Mouse (Mus musculus) ovary, adult 18-20 months (tissue): Measurements from ENCODE around the gene Skiv2l.
"Not testable (repeated sequence)": the region's sequence is repeated elsewhere in the genome, so short reads cannot be mapped to it uniquely, and the experiment has no call there.

ENCODE experiments used
- DNase-seq: peaks from one replicate; pipeline ENCODE4 v3.0.0; 2022; ENCODE audit warnings: low spot score, mixed read lengths

The Skiv2l gene

GRCm38 (mm10) chr17:34874321-34874720 lies 24.3 kb upstream of the Skiv2l start:
- no peak for DNase-seq

- no peak for DNase-seq
Measured at GRCm38 (mm10) chr17:34865981-34866380, 16.0 kb upstream of the Skiv2l start.

- DNase-seq = no peak
Measured at GRCm38 (mm10) chr17:34862416-34863081, 12.5 kb upstream of the Skiv2l start, which contains the start of gene Cfb. Cfb (minus strand) TSS chr17:34862518.

- no peak for DNase-seq
Measured at GRCm38 (mm10) chr17:34861704-34862415, 11.8 kb upstream of the Skiv2l start.

GRCm38 (mm10) chr17:34860514-34860913 lies 10.5 kb upstream of the Skiv2l start:
- no peak for DNase-seq

- DNase-seq = no peak
Measured at GRCm38 (mm10) chr17:34858670-34859069, 8.7 kb upstream of the Skiv2l start.

GRCm38 (mm10) chr17:34855825-34856224 lies 5.8 kb upstream of the Skiv2l start:
- DNase-seq = no peak

- no peak for DNase-seq
Measured at GRCm38 (mm10) chr17:34854761-34855160, 4.8 kb upstream of the Skiv2l start.

GRCm38 (mm10) chr17:34853511-34853910 lies 3.5 kb upstream of the Skiv2l start:
- DNase-seq = no peak

GRCm38 (mm10) chr17:34850517-34851125 lies 611 bp upstream of the Skiv2l start:
- no peak for DNase-seq

GRCm38 (mm10) chr17:34847615-34848014 lies 2.4 kb downstream of the Skiv2l start:
- no peak for DNase-seq

GRCm38 (mm10) chr17:34847192-34847591 lies 2.8 kb downstream of the Skiv2l start:
- no peak for DNase-seq

GRCm38 (mm10) chr17:34844884-34845283 lies 5.1 kb downstream of the Skiv2l start:
- DNase-seq = no peak

- no peak for DNase-seq
Measured at GRCm38 (mm10) chr17:34840736-34841307, 9.2 kb downstream of the Skiv2l start.

- DNase-seq = no peak
Measured at GRCm38 (mm10) chr17:34838785-34839184, 11.2 kb downstream of the Skiv2l start.

- no peak for DNase-seq
Measured at GRCm38 (mm10) chr17:34837464-34838324, 12.3 kb downstream of the Skiv2l start.

GRCm38 (mm10) chr17:34836856-34837221 lies 13.2 kb downstream of the Skiv2l start, which contains the start of the genes Stk19 and Dxo:
Stk19 (minus strand) TSS chr17:34836945.
Dxo (plus strand) TSS chr17:34837019.
- peak; percentile 92 for DNase-seq

GRCm38 (mm10) chr17:34836155-34836855 lies 13.7 kb downstream of the Skiv2l start:
- DNase-seq = no peak

- DNase-seq = not testable (repeated sequence)
Measured at GRCm38 (mm10) chr17:34830776-34831175, 19.2 kb downstream of the Skiv2l start.

GRCm38 (mm10) chr17:34814818-34815370 lies 35.1 kb downstream of the Skiv2l start:
- no peak for DNase-seq

- not testable (repeated sequence) for DNase-seq
Measured at GRCm38 (mm10) chr17:34813747-34814146, 36.3 kb downstream of the Skiv2l start.
